Mouse (Mus musculus) heart, postnatal 10 days (tissue): ENCODE data around the gene Jsrp1. TPM values are rescaled to one million over a fixed set of nuclear protein-coding genes. Genes with fewer than 3 reads are reported as not detected.
"Not testable (repeated sequence)": the region's sequence is repeated elsewhere in the genome, so short reads cannot be mapped to it uniquely, and the experiment has no call there.

Source experiments
- DNase-seq, 2 experiments: peaks; one replicate each; pipeline ENCODE4 v3.0.0; 2021
- intact Hi-C: fragments of 180-260 bp; cut with DNase I; formaldehyde crosslinking; loops from one replicate; pipeline ENCODE4 v1.15.1; 2025
- total RNA-seq, 2 experiments: library from RNA; stranded (reverse); gene quantifications; 2 replicates each; pipeline ENCODE4 v1.2.3; 2021

Gene Jsrp1
- total RNA-seq, 2 experiments from 2014 or later = 0.74 TPM; not detected in 1

DNA sequence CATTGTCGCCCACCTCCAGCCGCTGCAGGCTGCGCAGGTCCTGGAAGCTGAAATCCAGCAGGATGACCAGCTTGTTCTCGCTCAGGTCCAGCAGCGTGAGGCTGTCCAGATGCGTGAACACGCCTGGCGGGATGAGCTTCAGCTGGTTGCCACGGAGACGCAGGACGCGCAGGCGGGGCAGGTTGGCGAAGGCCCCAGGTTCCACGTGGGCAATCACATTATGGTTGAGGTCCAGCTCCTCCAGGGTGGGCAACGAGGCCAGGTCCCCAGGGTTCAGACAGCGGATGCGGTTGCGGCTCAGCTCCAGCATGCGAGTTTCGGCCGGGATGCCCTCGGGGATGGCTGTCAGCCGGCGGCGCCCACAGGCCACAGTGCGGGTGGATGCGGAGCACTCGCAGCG, 22.3 kb upstream of the Jsrp1 start:
- intact Hi-C loops = no loop called here
- DNase-seq = no peak

DNA sequence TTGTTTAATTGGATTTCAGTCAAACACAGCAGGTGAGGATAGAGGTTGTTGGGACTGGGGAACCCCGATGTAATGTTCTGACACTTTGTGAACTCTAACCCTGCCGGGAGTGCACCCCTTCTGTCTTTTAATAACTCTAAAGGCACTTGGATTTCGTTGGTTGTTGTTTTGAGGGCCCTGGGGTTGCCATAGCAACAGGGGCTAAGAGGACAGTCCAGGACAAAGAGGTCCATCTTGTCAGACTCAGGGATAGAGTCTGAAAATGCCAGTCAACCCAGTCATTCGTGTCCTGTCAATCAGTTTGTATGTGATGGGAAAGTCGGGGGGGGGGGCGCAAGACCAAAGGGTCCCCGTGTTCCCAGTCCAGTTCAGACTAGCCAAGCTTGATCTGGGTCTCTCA, 19.5 kb upstream of the Jsrp1 start:
- intact Hi-C loops = no loop called here
- DNase-seq = no peak

GRCm38 (mm10) chr10:80831136-80831535, 17.8 kb upstream of the Jsrp1 start:
- no peak for DNase-seq
- intact Hi-C loops = no loop called here

DNA sequence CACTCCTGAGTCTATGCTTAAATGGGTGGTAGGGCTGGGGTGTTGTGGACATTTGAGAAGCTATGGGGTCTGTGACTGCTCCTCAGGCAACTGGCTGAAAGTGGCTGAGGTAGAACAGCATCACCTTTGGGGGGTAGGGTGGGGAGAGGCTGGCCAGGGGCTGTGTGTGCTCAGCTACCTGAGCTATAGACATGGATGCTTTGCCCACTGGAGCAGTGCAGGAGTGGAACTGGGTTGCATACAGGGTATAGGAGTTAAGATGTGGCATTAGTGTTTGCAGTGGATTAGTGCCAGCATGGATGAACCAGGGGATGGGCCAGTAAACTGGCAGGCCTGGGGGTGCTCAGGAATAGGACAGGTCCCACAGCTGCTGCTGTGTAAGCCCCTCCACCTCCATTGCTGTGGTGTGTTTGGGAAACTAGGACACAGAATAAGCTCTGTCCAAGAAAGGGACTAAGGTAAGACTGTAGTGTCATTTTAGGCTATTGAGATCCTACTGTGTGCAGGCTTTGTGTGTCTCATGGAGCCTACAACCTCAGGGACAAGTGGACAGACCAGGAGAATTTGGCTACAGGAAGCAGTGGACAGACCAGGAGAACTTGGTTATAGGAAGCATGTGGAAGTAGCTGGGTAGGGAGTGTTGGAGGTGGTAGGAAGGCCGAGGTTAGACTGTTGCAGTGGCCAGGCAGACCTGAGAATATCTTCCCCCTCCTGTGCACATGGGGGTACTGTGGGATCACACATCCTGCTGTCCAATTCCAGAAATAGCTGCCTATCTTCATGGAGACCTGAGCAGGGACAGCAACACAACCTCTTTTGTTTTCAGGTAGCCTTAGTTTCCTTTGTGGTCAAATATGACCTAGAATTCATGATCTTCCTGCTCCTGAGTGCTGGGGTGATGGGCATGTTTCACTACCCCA, 16.3 kb upstream of the Jsrp1 start:
- intact Hi-C loops = no loop called here
- DNase-seq = no peak

DNA sequence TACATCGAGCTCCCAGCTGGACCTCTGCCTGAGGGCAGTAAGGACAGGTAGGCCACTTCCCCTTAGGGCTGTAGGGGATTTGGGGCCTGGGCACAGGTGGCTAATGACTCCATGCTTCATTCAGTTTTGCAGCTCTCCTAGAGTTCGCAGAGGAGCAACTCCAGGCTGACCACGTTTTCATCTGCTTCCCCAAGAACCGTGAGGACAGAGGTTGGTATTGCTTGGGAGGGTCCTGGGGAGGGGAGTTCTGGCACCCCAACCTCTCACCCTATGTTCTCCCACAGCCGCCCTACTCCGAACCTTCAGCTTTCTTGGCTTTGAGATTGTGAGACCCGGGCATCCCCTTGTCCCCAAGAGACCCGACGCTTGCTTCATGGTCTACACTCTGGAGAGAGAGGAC, 15.3 kb upstream of the Jsrp1 start:
- intact Hi-C loops, DNase-seq: not testable (repeated sequence)

DNA sequence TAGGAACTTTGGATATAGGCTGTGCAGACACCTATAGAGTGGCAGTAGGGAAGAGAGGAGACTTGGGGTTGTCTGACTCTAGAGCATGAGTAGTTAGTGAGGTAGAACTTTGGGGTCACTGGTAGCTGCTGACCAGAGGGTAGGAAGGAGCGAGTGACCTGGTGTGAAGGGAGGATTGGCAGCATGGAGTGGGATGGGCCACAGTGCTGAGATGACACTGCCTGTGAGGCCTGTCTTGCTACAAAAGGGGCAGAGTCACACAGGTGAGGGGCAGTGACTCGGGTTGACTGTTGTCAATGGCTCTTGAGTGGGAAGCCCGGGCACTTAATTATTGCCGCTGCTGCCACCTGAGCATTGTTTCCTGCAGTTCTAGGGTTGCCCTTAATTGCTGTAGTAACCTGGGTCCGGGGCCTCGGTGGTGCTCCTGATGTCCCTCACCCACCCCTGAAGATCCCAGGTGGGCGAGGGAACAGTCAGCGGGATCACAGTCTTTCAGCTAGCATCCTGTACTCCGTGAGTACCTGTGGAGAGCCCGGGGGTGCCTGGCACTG, 14.6 kb upstream of the Jsrp1 start:
- intact Hi-C loops = loop anchor here (2.0 kb wide), 1 partner anchor 27 kb away; the partner anchor contains the start of genes Lsm7 and Sppl2b
- no peak for DNase-seq

- intact Hi-C loops = loop anchor here (2.0 kb wide), 1 partner anchor 28 kb away; the partner anchor contains the start of genes Lsm7 and Sppl2b
- no peak for DNase-seq
Observed at GRCm38 (mm10) chr10:80827063-80827869, 14.0 kb upstream of the Jsrp1 start.

DNA sequence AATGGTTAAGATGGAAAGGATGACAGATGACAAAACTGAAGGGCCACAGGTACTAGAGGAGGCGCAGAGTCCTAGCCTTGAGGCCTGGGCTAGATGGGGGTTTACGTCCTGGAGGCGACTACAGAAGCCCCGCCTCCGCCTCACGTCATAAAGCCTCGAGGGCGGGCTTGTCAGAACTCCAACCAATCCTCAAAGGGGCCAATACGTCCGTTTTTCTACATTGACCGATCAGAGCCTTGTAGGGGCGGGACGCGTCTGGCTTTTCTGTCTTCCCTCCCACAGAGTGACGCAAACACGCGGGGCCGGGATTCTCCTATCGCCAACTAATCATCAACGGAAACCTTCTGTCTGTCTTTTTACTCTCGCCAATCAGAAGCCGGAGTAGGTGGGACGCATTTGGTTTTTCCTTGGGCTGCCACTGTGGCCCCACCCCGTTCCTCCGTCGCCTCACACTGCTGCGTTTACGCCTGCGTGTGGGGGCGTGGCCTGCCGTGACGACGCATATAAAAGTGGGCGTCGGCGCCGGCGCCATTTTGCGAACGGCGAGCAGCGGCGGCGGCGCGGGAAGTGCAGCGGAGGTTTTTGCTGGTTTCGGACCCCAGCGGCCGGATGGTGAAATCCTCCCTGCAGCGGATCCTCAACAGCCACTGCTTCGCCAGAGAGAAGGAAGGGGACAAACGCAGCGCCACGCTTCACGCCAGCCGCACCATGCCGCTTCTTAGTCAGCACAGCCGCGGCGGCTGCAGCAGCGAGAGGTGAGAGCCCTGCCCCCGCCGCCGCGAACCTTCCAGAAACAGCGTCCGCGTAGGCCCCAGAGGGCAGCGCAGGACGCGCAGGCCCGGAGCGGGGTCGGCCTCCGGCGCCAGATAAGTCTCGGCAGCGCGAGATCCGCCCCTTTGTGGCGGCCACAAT, 13.1 kb upstream of the Jsrp1 start, which contains the start of gene Oaz1:
Gene Oaz1 (plus strand): TSS at position 506 of the 912 bp plus-strand sequence.
- DNase-seq = peak; percentile 99
- intact Hi-C loops = loop anchor here (2.0 kb wide), 1 partner anchor 28 kb away; the partner anchor contains the start of genes Lsm7 and Sppl2b

DNA sequence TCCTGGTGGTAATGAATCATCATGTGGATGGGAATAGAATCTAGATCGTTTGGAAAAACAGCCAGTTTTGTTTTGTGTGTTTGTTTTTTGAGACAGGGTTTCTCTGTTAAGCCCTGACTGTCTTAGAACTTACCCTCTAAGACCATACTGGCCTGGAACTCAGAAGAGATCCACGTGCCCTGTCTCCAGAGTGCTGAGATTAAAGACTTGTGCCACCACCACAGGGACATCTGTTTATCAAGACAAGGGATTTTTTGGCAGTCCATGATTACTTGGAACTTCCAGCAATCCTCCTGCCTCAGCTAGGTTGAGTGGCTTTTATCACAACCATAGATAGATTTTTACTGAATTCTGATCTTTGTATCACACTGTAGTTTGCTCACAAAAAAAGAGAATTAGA, 11.5 kb upstream of the Jsrp1 start:
- intact Hi-C loops = loop anchor here (1.0 to 5.0 kb wide), 2 partner anchors 51 to 172 kb away; no protein-coding TSS in a partner anchor
- no peak for DNase-seq

- no peak for DNase-seq
- intact Hi-C loops = loop anchor here (1.0 to 5.0 kb wide), 2 partner anchors 52 to 173 kb away; no protein-coding TSS in a partner anchor
Observed at GRCm38 (mm10) chr10:80823847-80824643, 10.7 kb upstream of the Jsrp1 start.

DNA sequence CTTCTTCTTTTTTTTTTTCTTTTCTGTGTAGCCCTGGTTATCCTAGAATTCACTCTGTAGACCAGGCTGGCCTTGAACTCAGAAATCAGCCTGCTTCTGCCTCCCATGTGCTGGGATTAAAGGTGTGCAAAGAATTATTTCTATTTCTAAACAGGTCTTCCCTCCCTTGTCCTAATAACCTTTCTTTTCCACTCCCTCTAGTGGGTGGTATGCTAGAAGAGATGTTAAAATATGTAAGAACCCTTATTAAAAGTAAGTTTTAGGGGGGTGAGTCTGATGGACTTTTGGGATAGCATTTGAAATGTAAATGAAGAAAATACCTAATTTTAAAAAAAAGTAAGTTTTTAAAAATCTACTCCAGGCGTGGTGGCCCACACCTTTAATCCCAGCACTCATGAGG, 10.0 kb upstream of the Jsrp1 start:
- no peak for DNase-seq
- intact Hi-C loops = loop anchor here (5.0 kb wide), 1 partner anchor 174 kb away; no protein-coding TSS in a partner anchor

DNA sequence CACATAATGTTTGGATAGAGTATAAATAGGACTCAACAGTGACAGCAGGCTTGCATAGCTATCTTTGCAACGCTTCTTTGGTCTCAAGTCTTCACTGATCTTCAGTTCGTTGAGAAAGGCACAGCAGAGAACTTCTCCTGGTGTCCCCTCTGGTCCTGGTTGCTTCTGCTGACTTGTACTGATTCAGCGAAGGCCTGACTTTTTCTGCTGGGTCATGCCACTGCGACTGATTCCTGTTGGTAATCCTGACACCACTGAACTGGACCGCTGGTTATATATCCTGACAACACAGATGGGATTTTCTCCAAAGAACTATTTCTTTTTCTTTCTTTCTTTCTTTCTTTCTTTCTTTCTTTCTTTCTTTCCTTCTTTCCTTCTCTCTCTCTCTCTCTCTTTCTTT, 9.2 kb upstream of the Jsrp1 start:
- intact Hi-C loops = loop anchor here (5.0 kb wide), 1 partner anchor 175 kb away; no protein-coding TSS in a partner anchor
- no peak for DNase-seq

DNA sequence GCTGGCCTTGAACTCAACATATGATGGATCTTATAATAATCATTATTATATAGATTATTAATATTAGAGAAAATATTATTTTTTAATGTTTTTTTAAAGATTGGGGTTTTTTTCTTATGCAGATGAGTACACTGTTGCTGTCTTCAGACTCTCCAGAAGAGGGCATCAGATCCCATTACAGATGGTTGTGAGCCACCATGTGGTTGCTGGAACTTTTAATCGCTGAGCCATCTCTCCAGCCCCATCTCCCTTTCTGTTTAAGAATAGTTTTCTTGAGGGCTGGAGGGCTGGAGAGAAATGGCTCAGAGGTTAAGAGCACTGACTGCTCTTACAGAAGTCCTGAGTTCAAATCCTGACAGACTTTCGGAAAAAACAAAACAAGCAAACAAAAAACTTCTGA, 8.7 kb upstream of the Jsrp1 start:
- intact Hi-C loops = loop anchor here (5.0 kb wide), 1 partner anchor 175 kb away; no protein-coding TSS in a partner anchor
- no peak for DNase-seq

DNA sequence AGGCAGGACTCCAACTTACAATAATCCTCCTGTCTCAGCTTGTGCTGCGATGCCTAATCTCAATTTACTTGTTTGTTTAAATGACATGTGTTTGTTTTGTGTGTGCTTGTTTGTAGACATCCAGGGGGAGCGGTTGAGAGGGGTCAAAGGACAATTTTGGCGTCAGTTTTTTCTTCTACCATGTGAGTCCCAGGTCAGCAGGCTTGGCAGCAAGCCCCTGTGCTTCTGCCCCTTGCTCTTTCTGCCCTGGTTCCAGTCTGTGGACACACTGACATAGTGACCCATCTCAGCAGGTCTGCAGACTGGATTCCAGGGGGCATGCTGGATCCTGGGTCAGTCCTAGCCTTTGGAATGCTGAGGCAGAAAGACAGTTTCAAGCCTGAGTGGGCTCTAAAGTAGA, 6.1 kb upstream of the Jsrp1 start:
- no peak for DNase-seq
- intact Hi-C loops = no loop called here

- no peak for DNase-seq
- intact Hi-C loops = no loop called here
Observed at GRCm38 (mm10) chr10:80818599-80819281, 5.4 kb upstream of the Jsrp1 start.

DNA sequence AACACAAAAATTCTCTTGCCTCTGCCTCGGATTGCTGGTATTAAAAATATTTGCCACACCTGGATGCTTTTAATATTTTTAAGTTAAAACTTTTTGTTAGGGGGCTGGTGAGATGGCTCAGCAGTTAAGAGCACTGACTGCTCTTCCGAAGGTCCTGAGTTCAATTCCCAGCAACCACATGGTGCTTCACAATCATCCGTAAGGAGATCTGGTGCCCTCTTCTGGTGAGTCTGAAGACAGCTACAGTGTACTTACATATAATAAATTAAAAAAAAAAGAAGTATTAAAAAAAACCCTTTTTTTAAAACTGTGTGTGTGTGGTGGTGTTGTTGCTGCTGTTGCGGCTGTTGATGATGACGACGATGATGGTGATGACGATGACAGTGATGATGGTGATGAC, 4.7 kb upstream of the Jsrp1 start:
- not testable (repeated sequence) for DNase-seq
- intact Hi-C loops = loop anchor here (2.0 kb wide), 1 partner anchor 69 kb away; no protein-coding TSS in a partner anchor

DNA sequence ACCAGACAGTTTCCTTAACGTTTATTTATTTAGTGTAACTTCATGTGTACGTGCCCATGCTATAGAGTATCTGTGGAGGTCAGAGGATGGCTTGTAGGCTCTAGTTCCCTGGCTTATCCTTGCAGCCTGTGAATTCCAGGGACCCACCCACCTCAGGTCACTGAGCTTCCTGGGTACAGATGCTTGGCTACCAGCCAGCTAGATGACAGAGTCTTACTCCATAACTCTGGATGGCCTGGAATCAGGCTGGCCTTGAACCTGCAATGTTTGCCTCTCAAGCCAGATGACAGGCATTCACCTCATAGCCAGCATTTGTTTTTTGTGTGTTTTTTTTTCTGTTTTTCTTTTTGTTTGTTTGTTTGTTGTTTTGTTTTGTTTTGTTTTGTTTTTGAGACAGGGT, 3.9 kb upstream of the Jsrp1 start:
- intact Hi-C loops = loop anchor here (2.0 kb wide), 1 partner anchor 68 kb away; no protein-coding TSS in a partner anchor
- DNase-seq = no peak

- intact Hi-C loops = loop anchor here (2.0 kb wide), 1 partner anchor 68 kb away; no protein-coding TSS in a partner anchor
Observed at GRCm38 (mm10) chr10:80816303-80816702, 3.0 kb upstream of the Jsrp1 start.

More at GRCm38 (mm10) chr10:80816303-80816702, 3.0 kb upstream of the Jsrp1 start:
- DNase-seq = not testable (repeated sequence)
